ENCODE assay signal across 8 mouse cellular contexts in genomic region chr11:105574241-105574640, GRCm38 (mm10). TPM values are rescaled to one million over a fixed set of nuclear protein-coding genes. Genes with fewer than 3 reads are reported as not detected.
A peak's percentile ranks its signal among the peaks of the same experiment; 100 is the strongest.
DNase-seq lines count a peak whose midpoint lies in the region; ATAC-seq and TF ChIP-seq lines count a peak whose summit lies in the region.

No protein-coding gene starts in this region.

- ATAC-seq in hindbrain, postnatal 0 days: no peak
- no peak for ATAC-seq in hindbrain, embryonic 12.5 days (ENCODE audit: low FRiP score)
- no peak for ATAC-seq in heart, embryonic 15.5 days (replicated peaks; ENCODE audit: insufficient number of reproducible peaks, insufficient read depth, low FRiP score, low read depth)
- no peak for ATAC-seq in midbrain, embryonic 16.5 days

- no peak overlapping the region for H3K27ac ChIP-seq in hindbrain, postnatal 0 days
- no peak overlapping the region for H3K27ac ChIP-seq in hindbrain, embryonic 12.5 days
- peak overlapping the region; percentile 6 for H3K27ac ChIP-seq in heart, embryonic 15.5 days
- no peak overlapping the region for H3K27ac ChIP-seq in midbrain, embryonic 16.5 days (ENCODE audit: low read length)

- no peaks in the 10 kb centered on the region for H3K36me3 ChIP-seq in hindbrain, postnatal 0 days (ENCODE audit: insufficient read depth, low read length)
- no peaks in the 10 kb centered on the region for H3K36me3 ChIP-seq in hindbrain, embryonic 12.5 days
- no peaks in the 10 kb centered on the region for H3K36me3 ChIP-seq in heart, embryonic 15.5 days
- no peaks in the 10 kb centered on the region for H3K36me3 ChIP-seq in midbrain, embryonic 16.5 days (ENCODE audit: control insufficient read depth, insufficient read depth, low read length)

- no peak overlapping the region for H3K9ac ChIP-seq in hindbrain, postnatal 0 days (replicated peaks; ENCODE audit: low read length)
- no peak overlapping the region for H3K9ac ChIP-seq in hindbrain, embryonic 12.5 days
- no peak overlapping the region for H3K9ac ChIP-seq in heart, embryonic 15.5 days
- no peak overlapping the region for H3K9ac ChIP-seq in midbrain, embryonic 16.5 days (ENCODE audit: low read depth, low read length)

- H3K4me3 ChIP-seq in hindbrain, postnatal 0 days (ENCODE audit: low read length): no peak overlapping the region
- no peak overlapping the region for H3K4me3 ChIP-seq in hindbrain, embryonic 12.5 days
- H3K4me3 ChIP-seq in heart, embryonic 15.5 days: no peak overlapping the region
- H3K4me3 ChIP-seq in midbrain, embryonic 16.5 days (ENCODE audit: low read depth, low read length): no peak overlapping the region

- no peak overlapping the region for H3K4me2 ChIP-seq in hindbrain, postnatal 0 days (ENCODE audit: low read depth, low read length)
- no peak overlapping the region for H3K4me2 ChIP-seq in hindbrain, embryonic 12.5 days (replicated peaks)
- no peak overlapping the region for H3K4me2 ChIP-seq in heart, embryonic 15.5 days
- H3K4me2 ChIP-seq in midbrain, embryonic 16.5 days (ENCODE audit: low read length): no peak overlapping the region

- no peaks in the 10 kb centered on the region for H3K27me3 ChIP-seq in hindbrain, postnatal 0 days (ENCODE audit: insufficient read depth, low read length)
- H3K27me3 ChIP-seq in hindbrain, embryonic 12.5 days: no peaks in the 10 kb centered on the region
- no peaks in the 10 kb centered on the region for H3K27me3 ChIP-seq in heart, embryonic 15.5 days
- no peaks in the 10 kb centered on the region for H3K27me3 ChIP-seq in midbrain, embryonic 16.5 days (ENCODE audit: control insufficient read depth, insufficient read depth, low read depth, low read length)

- no peak for TF ChIP-seq POLR2A in brain, embryonic 14.5 days (IDR thresholded peaks at IDR 0.05; ENCODE audit: borderline replicate concordance, extremely low read depth, insufficient read depth, insufficient read length, poor library complexity, severe bottlenecking)

- no peaks in the 10 kb centered on the region for H3K9me3 ChIP-seq in hindbrain, postnatal 0 days (ENCODE audit: low read length)
- H3K9me3 ChIP-seq in hindbrain, embryonic 12.5 days (replicated peaks): no peaks in the 10 kb centered on the region
- no peaks in the 10 kb centered on the region for H3K9me3 ChIP-seq in heart, embryonic 15.5 days (replicated peaks)
- H3K9me3 ChIP-seq in midbrain, embryonic 16.5 days (replicated peaks; ENCODE audit: control insufficient read depth, low read length, poor library complexity, severe bottlenecking): no peaks in the 10 kb centered on the region

- WGBS in hindbrain, postnatal 0 days: 36% methylated on average over 7 of the region's 7 CpGs
- WGBS in hindbrain, embryonic 12.5 days: 68% methylated on average over 7 of the region's 7 CpGs
- WGBS in heart, embryonic 15.5 days: 36% methylated on average over 7 of the region's 7 CpGs
- WGBS in midbrain, embryonic 16.5 days: 60% methylated on average over 7 of the region's 7 CpGs

- H3K4me1 ChIP-seq in hindbrain, postnatal 0 days (ENCODE audit: insufficient read depth, low read length): no peaks in the 10 kb centered on the region
- H3K4me1 ChIP-seq in hindbrain, embryonic 12.5 days: no peaks in the 10 kb centered on the region
- peaks cover 8% of the 10 kb centered on the region; the same call in 1 of the 2 replicates for H3K4me1 ChIP-seq in heart, embryonic 15.5 days (replicated peaks)
- H3K4me1 ChIP-seq in midbrain, embryonic 16.5 days (ENCODE audit: control insufficient read depth, insufficient read depth, low read length): no peaks in the 10 kb centered on the region

- no peak for TF ChIP-seq CTCF in hindbrain, postnatal 0 days (IDR thresholded peaks at IDR 0.05; ENCODE audit: low read depth)
- no peak for TF ChIP-seq CTCF in brain, embryonic 14.5 days (IDR thresholded peaks at IDR 0.05; ENCODE audit: borderline replicate concordance, extremely low read depth, insufficient read depth, insufficient read length)

- peak; percentile 81 for DNase-seq in hindbrain, postnatal 0 days (ENCODE audit: low spot score)
- peak; percentile 67 for DNase-seq in brain, embryonic 14.5 days (ENCODE audit: low read depth)
- peak; percentile 57 for DNase-seq in lung, postnatal 25 days (ENCODE audit: low spot score)
- DNase-seq in right cerebral cortex, adult 2 months (ENCODE audit: low spot score in 2 of 2): no peak
- no peak for DNase-seq in frontal cortex, postnatal 10 days (ENCODE audit: low spot score in 2 of 2)

RNA-seq across cellular contexts. Expression of gene Tanc2, which starts 15.5 kb away (rescaled TPM):
- total RNA-seq in hindbrain, postnatal 0 days (2014; rRNA removed): 83.4 and 122 TPM in 2 replicates
- 25.0 and 26.8 TPM in 2 replicates for polyA plus RNA-seq in hindbrain, postnatal 0 days (2015; fragmentation: Nextera tagmentation; extraction: Ambion mirVana)
- 25.9 and 26.0 TPM in 2 replicates for polyA plus RNA-seq in hindbrain, embryonic 12.5 days (2016; fragmentation: Nextera tagmentation; extraction: Ambion mirVana)
- 32.4 and 52.1 TPM in 2 replicates for polyA plus RNA-seq in brain, embryonic 14.5 days (2012; rRNA removed)
- polyA plus RNA-seq in heart, embryonic 15.5 days (2015; fragmentation: Nextera tagmentation; extraction: Ambion mirVana): 12.4 and 15.0 TPM in 2 replicates
- polyA plus RNA-seq in midbrain, embryonic 16.5 days (2015; fragmentation: Nextera tagmentation; extraction: Ambion mirVana): 44.9 and 45.8 TPM in 2 replicates

Comparison
In these comparisons a context has a peak if more than half of its experiments do, and no peak if none do; other contexts are left out.
1. DNase-seq: peak in hindbrain, postnatal 0 days (single experiment), brain, embryonic 14.5 days (single experiment) and lung, postnatal 25 days (single experiment); none in right cerebral cortex, adult 2 months (0 of 2) and frontal cortex, postnatal 10 days (0 of 2).